Mouse (Mus musculus): ENCODE data around the gene Cry2.
A peak's percentile ranks its signal among the peaks of the same experiment; 100 is the strongest.
"Not testable (repeated sequence)": the region's sequence is repeated elsewhere in the genome, so short reads cannot be mapped to it uniquely, and the experiment has no call there.

Gene Cry2

DNA sequence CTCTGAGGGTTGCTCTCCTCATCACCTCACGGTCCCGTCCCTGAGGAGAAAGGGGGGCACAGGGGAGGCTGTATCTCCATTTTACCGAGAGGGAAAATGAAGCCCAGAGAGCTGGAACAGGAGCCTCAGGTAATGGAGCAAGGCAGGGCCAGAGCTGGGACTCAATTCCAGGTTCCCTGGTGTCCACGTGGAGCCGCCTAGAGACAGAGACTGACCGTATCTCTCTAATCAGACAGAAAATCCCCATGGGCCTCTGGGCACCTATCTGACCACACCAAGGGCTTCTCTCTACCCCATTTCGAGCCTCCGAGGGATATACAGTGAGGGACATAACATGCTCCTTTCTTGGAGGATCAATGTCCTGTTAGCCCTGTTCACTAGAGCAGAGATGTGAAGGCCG, 10.7 kb downstream of the Cry2 start:
- DNase-seq (ENCODE audit: extremely low read depth, low read depth, low spot score): no peak

DNA sequence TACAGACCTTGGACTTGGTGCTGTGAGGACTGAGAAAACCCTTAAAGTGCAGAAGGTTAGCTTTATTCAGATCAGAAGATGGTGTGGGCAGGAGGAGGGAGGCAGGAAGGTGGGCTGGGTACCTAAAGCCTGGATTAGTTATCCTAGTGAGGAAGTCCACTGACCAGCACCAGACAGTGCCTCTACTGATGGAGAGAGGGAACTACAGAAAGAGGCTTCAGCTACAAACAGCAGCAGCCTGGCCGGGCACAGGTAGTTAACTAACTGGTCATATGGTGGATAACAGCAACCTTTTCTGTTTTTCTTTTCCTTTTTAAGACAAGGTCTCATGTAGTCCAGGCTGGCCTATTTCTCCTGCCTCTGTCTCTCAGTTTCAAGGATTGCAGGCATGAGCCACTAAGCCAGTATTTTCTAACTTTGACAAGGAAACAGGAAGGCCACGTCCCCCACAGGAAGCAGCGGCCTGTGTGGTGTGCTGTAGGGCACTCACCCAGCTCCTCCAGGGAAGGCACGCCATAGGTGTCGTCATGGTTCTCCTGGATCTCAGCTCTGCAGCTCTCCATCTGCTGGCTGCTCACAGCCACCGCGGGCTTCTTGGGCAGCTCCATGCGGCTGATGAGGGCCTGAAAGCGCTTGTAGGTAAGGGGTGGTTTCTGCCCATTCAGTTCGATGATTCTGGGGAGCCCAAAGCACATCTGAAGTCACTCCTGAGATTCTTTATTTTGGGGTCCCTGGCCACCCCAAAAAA, 11.3 kb downstream of the Cry2 start:
- DNase-seq (ENCODE audit: extremely low read depth, low read depth, low spot score): no peak

DNA sequence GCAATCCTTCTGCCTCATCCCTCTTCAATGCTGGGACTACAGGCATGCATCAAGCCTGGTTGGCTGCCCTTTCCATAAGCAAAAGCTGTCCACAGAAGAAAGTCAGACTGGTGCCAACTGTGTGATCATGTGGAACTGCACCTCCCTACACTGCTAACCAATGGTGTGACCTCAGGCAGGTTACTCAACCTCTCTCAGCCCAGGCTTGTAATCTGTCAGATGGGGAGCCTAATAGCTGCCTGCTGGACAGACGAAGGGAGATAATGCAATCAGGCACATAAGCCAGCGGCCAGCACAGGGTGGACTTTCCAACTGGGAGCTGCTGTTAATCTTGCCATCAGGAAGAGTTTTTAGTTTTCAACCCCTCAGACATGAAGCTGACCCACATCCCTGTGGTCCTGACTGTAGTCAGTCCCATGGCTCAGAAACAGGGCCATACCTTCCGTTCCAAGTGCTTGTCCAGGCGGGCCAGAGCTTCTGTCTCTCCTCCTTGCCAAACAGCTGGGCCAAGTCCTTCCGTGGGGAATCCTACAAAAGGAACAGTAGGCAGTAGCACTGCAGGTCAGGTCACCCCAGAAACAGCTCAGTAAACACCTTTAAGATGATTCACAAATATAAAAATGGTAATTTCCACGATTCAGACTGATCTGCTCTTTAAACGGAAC, 12.0 kb downstream of the Cry2 start:
- DNase-seq (ENCODE audit: extremely low read depth, low read depth, low spot score): no peak

DNA sequence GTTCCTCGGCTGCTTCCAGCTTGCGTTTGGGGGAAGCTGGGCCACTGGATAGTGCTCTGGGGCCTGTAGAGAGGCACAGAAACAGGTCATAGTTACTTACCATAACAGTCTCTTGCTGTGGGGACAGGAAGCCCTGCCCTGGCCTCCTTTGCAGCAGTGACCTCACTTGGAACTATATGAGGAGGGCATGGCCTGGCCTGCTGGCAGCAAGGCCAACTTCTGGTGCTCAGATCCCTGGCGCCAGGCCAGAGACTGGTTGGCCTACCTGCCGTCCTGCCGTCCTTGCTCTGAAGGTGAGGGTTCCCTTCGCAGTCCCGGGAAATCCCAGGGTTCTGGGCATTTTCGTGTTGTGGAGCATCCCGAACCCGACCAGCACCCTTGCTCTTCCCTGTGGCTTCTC, 22.1 kb downstream of the Cry2 start:
- DNase-seq (ENCODE audit: extremely low read depth, low read depth, low spot score): no peak

DNA sequence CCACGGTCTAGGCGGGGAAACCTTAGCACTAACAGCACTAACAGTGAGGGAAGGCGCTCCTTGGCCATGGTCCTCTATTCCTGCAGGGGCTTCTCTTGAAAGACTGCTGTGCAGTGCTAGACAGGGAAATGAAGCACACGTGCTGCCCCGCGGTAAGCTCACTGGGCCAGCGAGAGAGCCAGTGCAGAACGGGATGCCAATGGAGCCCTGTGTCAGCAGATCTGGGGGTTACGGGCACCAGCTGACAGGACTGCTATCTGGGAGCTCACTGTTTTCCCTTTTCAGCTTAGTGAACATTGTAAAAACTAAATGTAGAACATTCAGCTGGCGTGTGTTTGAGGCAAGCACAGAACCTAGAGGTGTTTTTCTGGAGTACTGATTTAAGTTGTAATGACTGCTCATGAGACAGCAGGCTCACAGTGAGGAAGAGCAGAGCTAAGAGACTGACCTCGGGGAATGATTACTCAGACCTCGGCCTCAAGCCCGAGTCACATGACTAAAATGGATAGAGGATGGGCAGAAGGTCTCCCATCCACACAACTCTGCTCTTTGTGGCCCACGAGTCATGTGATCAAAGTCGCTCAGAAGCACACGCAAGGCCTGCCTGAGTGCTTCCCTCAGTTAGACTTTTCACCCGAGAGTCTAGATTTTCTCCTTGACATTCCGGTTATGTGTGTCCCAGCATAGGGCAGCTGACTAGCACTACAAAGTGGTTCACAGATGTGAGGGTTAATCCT, 25.4 kb downstream of the Cry2 start:
- DNase-seq (ENCODE audit: extremely low read depth, low read depth, low spot score): no peak

DNA sequence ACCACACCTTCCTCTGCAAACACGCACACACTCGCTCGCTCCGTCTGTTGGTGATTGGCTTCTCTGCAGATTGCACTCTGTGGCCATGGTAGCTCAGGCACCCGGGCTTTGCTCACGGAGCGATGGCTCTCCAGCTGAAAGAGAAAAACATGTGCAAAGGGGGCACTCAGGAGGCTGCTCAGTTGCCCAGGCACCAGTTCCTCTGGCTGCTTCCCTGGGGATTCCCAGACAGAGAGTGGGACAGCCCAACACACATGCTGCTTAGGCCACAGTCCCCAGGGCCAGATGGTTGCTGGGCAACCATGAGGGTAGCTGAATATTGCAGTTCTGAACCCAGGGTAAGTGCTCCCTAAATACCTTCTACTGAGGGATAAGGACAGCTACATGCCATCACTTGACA, 28.2 kb downstream of the Cry2 start:
- DNase-seq (ENCODE audit: extremely low read depth, low read depth, low spot score): no peak

DNA sequence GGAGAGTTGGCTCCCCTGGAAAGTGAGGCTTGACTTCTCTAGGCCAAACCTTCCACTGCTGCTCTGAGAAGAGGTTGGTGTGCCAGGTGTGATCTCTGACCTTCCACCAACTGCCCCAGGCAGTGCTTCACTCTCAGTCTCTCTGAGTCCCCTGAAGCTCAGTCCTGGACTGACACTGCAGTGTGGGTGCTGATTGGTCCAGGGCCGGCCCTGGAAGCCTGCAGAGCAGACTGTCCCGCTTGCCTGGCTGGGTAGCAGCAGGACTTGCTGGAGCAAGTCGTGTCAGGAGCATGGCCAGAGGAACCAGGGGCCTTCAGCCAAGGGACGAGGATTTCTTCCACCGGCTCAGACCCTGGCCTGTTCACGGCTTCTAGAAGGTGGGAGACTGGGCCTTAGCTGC, 29.1 kb downstream of the Cry2 start:
- peak; percentile 92 for DNase-seq (ENCODE audit: extremely low read depth, low read depth, low spot score)

DNA sequence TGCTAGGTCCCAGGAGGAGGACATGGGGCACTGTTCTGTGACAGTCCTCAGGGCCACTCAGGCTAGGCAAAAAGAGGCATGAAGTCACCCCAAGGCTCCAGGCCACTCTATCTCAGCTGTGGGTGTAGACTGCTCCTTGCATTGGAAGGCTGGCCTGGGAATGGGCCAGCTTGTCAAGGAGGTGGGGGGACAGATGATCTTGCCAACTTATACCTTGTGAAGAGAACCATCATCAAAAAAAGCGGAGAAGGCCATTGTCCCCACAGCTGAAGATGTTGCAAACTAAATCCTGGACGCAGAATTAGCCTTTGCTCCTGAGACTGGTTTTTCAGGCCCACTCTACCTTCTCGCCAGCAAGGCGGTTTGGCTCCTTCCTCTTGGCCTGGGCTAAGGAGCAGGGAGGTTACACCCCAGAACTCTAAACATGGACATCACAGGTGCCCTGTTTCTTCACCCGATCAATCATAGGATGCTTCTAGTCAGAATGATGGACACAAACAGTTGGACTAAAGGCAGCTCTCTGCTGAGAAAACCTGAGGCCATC, 30.0 kb downstream of the Cry2 start:
- peak; percentile 78 for DNase-seq (ENCODE audit: extremely low read depth, low read depth, low spot score)

DNA sequence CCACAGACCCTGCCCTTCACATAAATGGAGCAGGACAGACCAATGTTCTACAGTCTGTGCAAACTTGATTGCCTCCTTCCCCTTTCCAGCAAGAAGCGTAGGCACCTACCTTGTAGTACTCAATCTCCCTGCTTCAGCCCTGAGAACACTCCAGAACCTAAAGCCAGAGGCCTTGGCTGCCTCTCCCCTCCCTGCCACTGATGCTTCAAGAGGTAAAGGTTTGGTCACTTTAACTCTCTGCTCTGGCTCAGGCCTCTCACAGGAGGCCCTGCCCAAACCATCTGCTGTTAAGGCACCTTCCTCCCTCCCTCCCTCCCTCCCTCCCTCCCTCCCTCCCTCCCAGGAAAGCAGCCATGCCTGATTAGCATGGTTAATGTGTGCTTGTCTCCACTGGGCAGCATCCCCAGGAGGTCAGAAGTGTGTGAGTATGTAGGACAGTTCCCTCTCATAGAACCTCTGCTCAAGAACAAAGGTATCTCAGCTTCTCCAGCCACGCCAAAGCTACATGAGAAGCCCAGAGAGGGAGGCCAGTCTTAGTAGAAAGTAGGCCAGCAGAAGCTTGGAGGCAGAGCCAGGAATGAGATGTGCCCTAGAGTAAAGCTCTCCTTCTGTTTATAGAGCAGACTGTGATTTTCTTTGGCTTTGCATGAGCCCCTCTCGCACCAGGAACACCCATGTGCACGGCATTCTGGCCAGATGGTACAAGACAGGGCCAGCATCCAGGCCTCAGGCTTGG, 31.1 kb downstream of the Cry2 start:
- DNase-seq (ENCODE audit: extremely low read depth, low read depth, low spot score): no peak

DNA sequence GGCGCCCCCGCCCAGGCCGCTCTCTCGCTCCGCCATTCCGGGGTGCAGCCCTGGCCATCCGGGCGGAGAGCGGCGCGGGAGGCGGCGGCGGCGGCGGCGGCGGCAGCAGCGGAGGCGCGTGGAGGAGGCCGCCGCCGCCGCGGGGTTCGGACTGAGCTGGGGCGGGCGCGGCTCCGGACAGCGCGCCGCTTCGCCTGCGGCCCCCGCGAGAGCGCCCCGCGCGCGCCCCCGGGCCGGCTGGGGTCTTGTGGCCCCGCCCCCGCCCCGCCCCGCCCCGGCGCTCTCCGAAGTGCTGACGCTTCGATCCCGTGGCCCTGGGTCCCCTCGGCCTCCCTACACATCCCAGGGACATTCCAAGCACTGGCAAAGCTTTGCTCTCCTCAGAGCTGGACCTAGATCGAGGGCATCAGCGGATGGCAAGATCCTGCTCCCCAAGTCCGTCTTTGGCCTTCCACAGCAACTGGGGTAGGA, 32.7 kb downstream of the Cry2 start, which contains the start of gene Mapk8ip1:
TSS of gene Mapk8ip1 (minus strand) at position 173 of the 471 bp plus-strand sequence.
- no peak for DNase-seq (ENCODE audit: extremely low read depth, low read depth, low spot score)

DNA sequence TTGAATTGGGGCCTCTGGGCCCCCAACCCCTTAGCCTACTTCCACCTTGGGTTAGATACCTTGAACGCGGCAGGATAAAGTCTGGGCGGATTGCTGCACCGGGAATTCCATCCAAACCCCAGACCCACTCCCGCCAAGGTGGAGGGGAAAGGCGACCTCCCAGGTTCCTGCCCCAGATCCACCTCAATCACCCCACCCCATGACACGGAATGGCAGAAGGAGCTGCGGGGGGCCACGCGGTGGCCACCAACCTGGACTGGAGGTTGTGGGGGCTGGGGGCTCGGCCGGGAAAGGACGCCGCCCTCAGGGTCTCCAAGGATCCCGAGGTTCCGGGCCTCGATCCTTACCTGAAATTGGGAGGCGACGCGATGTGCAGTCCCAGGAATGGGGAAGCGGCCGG, 33.2 kb downstream of the Cry2 start:
- no peak for DNase-seq (ENCODE audit: extremely low read depth, low read depth, low spot score)

DNA sequence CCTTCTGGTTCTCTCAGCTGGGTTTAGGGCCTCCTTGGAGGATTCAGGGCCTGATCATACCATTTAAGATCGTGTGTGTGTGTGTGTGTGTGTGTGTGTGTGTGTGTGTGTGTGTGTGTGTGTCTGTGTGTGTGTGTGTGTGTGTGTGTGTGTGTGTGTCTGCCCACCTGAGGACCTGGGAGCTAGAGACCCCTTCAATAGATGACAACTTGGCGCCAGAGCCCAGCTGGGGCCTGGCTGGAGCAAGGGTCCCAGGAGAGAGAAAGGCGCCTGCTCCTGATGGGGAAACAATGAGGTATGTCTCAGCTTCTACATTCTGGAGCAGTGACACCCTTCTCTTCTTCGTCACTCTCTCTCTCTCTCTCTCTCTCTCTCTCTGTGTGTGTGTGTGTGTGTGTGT, 34.0 kb downstream of the Cry2 start:
- not testable (repeated sequence) for DNase-seq (ENCODE audit: extremely low read depth, low read depth, low spot score)

DNA sequence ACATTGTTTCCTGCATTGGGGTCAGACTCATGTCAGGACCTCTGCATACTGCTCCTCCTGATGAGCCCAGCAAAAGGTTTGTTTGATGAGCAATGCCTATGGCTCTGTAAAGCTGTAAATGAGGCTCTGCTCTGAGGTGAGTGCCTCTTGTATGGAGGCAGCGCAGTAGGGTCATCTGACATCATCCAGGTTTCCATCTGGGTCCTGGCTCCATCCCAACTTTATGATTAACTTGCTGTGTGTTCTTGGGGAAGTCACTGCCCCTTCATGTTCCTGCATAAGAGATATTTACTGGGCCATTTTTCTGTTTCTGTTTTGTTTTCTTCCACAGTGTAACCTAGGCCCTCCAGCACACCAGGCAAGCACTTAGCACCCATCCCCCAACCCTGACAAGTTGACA, 36.4 kb downstream of the Cry2 start:
- DNase-seq (ENCODE audit: extremely low read depth, low read depth, low spot score): no peak

DNA sequence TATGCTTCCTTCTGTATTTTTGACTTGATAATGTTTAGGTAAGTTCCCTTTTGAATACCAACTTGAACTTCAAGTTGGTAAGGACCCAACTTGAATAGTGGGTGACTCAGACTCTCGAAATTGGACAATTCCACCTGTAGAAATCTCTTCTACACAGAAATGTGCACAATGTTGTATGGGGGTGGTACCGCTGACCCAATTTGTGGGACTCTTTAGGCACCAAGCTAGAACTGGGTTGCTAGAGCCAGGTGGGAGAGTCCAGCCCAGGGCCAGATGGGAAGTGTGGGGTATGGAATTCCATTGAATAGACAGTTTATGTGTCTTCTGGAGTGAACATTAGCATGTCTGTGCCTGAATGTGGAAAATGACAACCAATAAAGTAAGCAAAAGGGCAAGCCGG, 38.3 kb downstream of the Cry2 start:
- DNase-seq (ENCODE audit: extremely low read depth, low read depth, low spot score): no peak

DNA sequence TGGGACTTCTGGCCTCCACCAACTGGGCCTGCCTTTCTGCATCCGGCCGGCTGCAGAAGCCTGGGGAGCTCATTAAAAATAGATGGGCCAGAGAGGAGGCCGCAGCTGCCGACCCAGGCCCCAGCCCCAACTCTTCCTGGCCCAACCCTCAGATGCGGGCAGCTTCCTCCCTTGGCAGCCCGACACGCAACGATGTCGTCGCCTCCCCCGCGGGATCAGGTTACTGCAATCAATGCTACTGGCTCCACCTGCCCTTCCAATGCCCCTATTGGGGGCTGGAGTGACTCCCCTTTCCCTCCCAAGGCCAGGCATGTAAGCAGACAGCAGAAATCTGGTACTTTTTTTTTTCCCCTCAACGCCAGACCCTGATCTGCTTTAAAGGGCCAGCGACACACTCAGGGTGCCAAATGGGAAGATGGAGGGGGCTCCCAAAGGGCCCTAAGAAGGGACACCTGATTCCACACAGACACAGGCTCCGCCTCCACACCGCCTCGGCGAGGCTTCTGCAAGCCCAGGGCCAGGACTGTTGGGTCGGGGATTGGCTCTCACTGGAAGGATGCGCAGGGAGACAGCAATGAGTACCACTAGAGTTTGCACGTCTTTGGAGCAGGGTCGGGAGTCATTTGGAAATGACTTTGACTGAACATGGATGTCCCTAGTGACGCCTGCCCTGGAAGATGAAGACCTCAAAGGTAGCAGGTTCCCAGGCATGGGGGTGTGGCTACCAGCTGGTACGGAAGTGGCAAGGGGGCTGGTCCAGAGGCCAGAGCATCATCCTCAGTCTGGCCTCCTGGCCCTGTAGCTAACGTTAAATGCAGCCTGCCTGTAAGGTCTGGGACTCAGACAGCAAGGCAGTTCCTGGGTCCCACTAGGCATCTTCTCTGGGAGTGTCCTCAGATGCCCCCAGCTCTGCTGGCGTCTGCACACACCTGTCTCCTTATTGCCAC, 41.3 kb downstream of the Cry2 start:
- no peak for DNase-seq (ENCODE audit: extremely low read depth, low read depth, low spot score)

DNA sequence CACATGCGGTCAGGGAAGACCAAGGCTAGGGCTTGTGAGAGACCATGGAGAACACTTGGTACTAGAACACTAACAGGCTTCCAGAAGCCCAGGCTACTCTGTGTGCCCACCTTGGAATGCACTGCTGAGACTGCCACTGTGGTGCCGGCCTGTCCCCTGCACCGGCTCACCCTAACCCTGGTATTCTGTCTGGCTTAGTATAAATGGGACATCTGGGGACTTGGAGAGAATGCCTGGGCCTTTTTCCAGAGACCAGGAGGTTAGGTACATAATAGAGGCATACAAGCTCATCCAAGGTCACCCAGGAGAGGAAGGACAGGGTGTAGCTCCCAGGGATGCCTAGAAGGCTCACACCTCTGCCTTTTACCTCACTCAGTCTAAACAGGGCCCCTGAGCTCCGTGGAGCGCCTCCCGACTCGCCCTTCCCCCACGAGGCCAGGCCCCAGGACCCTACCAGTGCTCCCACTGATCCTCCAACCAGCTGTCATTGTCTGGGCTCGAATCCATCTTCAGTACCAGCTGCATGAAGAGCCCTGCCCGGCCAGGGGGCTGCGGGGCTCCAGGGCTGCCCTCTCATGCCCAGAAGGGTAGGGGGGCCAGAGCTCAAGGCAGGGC, 42.0 kb downstream of the Cry2 start:
- no peak for DNase-seq (ENCODE audit: extremely low read depth, low read depth, low spot score)

DNA sequence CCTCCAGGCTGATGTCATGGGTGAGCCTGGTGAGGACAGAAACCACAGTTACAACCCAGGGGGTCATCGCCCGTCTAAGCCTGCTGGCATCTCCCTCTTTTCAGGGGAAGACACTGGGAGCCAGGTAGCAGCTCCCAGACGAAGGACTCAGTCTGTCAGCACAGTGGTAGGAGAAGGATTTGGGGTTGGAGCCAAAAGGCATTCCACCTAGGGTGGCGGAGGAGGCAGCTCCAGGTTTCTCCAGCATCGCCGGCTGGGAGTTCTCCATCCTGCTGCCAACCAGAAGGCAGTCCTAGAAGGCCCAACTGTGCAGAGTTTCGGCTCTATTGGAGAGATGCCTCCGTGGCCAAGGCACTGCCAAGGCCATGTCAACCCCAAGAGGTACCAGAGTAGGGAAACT, 42.7 kb downstream of the Cry2 start:
- no peak for DNase-seq (ENCODE audit: extremely low read depth, low read depth, low spot score)

DNA sequence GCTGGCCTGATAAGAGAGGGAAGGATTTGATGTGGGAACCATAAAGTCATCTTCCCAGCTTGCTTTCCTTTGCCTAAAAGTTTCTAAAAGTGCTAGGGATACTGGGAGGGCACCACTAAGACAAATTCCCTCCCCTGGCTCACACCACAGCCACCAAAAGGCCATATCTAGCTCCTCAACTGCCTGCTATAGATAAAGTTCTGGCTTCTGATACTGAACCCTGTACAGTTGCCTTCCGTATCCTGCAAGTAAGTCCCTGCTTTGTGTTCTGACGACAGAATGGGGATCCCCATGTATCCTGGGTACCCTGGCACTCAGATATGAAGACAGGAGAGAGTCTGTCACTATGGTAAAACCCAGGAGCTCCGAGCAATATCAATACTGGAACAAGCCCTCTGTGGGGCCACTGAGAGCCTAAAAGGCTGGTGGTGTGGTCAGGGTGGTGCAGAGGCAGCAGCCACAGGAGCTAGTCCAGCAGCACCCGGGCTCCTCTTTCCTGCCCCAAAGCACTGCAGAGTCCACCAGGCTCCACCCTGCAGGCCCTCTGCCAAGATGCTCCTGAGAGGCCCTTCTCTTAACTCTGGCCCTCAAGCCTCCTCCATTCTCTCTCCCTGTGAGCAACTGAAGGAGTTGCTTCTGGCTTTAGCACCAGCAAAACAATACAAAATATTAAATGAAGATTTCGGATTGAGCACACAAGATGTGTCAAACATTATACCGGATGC, 43.5 kb downstream of the Cry2 start:
- DNase-seq (ENCODE audit: extremely low read depth, low read depth, low spot score): no peak

DNA sequence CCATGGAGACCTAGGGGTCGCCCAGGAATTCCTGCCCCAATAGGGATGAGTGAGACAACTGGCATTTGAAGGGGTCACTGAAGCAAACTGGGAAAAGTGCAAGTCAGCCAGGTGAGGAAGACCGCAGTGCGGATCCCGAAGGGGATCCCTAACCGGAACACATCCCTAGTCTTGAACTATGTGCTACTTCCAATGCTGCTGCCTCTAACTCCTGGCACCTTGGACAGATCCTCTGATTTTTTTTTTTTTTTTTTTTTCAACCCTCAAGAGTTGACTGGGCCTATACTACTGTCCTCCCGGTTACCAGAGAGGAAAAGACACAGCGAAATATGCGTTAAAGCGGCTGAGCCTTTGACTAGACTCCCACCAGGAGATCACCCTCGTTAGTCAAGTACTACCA, 44.2 kb downstream of the Cry2 start:
- DNase-seq (ENCODE audit: extremely low read depth, low read depth, low spot score): no peak
